Mouse (Mus musculus) olfactory bulb, adult 2 months (tissue): ENCODE data around the gene Slc38a4.

Source experiments
- CTCF ChIP-seq: fragments of 200-500 bp; IDR thresholded peaks from 2 replicates; pipeline ENCODE4 v1.5.1; 2012; ENCODE audit warnings: low read depth, mild to moderate bottlenecking, low read length, moderate library complexity; ENCODE audit not compliant: insufficient read depth
- POLR2A ChIP-seq: fragments of 200-500 bp; IDR thresholded peaks from 2 replicates; pipeline ENCODE4 v1.6.1; 2012; ENCODE audit warnings: mild to moderate bottlenecking, low read depth, low read length, moderate library complexity; ENCODE audit not compliant: insufficient read depth

DNA sequence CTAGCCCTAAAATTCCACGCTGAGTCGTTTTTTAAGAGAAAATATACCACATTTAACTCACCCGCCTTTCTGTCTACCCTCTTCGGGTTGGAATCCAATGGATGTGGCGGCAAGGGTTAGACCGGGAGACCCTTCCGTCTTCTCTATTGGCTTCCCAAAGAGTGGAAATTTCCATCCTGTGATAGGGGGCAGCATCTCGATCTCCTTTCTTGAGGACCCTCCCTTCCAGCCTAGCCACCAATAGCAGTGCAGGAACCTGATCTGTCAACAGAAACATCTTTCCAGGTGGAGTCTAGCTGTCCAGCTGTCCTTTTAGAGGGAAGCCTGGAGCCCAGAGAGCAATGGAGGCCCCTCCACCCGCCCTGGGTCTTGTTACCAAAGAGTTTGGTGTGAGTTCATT lies at the start of gene Slc38a4:
- TF ChIP-seq CTCF (no peak), POLR2A (no peak)
